23 mouse cellular contexts compared by ENCODE assay signal in genomic region chr1:59161396-59161795, GRCm38 (mm10). TPM values are rescaled to one million over a fixed set of nuclear protein-coding genes. Genes with fewer than 3 reads are reported as not detected.
DNase-seq lines count a peak whose midpoint lies in the region; ATAC-seq and TF ChIP-seq lines count a peak whose summit lies in the region.
"Had no signal": no experiment of that assay in that cellular context is flagged by ENCODE, and none has a peak within 500 bp of the region (broad histone marks: within the 10 kb centered on the region; RNA-seq: fewer than 3 reads in every experiment).

No protein-coding gene starts in this region.

- H3K27me3 ChIP-seq in cerebellum, adult 2 months (ENCODE audit: control insufficient read depth, insufficient read depth, low read length), result no peaks in the 10 kb centered on the region
- H3K27me3 ChIP-seq in limb, embryonic 13.5 days, result no peaks in the 10 kb centered on the region
- no peaks in the 10 kb centered on the region for H3K27me3 ChIP-seq in limb, embryonic 10.5 days (ENCODE audit: low read depth, poor library complexity, severe bottlenecking)
- no peaks in the 10 kb centered on the region for H3K27me3 ChIP-seq in hindbrain, embryonic 16.5 days (replicated peaks; ENCODE audit: control insufficient read depth, insufficient read depth, low read length)
- H3K27me3 ChIP-seq: forebrain, embryonic 13.5 days; heart, embryonic 12.5 days; limb, embryonic 12.5 days; megakaryocyte, embryonic 14.5 days; midbrain, embryonic 13.5 days had no signal

- no peak for ATAC-seq in limb, embryonic 13.5 days (ENCODE audit: low FRiP score, low read depth)
- no peak for ATAC-seq in hindbrain, embryonic 16.5 days
- ATAC-seq: CD4-positive, CD25-positive, alpha-beta regulatory T cell, adult 4 months; forebrain, embryonic 13.5 days; hindbrain, postnatal 0 days; intestine, embryonic 16.5 days; midbrain, embryonic 13.5 days had no signal

- H3K9me3 ChIP-seq in limb, embryonic 13.5 days, result no peaks in the 10 kb centered on the region
- H3K9me3 ChIP-seq in limb, embryonic 10.5 days (replicated peaks), result no peaks in the 10 kb centered on the region
- H3K9me3 ChIP-seq in hindbrain, embryonic 16.5 days (ENCODE audit: control insufficient read depth, low read length), result no peaks in the 10 kb centered on the region
- H3K9me3 ChIP-seq: forebrain, embryonic 13.5 days; heart, embryonic 12.5 days; hindbrain, embryonic 10.5 days; limb, embryonic 12.5 days; midbrain, embryonic 13.5 days had no signal

- H3K4me2 ChIP-seq in limb, embryonic 13.5 days (replicated peaks), result no peak overlapping the region
- H3K4me2 ChIP-seq in hindbrain, embryonic 16.5 days (ENCODE audit: low read length), result no peak overlapping the region
- H3K4me2 ChIP-seq: forebrain, embryonic 13.5 days; heart, embryonic 12.5 days; limb, embryonic 12.5 days; lung, embryonic 14.5 days; midbrain, embryonic 13.5 days had no signal

- H3K27ac ChIP-seq in cerebellum, adult 2 months (ENCODE audit: insufficient read depth, low read length), result peak overlapping the region; percentile 38
- H3K27ac ChIP-seq in limb, embryonic 13.5 days, result peak overlapping the region; percentile 6; the same call in 1 of the 2 replicates
- no peak overlapping the region for H3K27ac ChIP-seq in limb, embryonic 10.5 days
- H3K27ac ChIP-seq in hindbrain, embryonic 16.5 days (ENCODE audit: low read depth, low read length), result no peak overlapping the region
- H3K27ac ChIP-seq: forebrain, embryonic 13.5 days; hindbrain, embryonic 10.5 days; hindbrain, postnatal 0 days; limb, embryonic 12.5 days; liver, embryonic 14.5 days; midbrain, embryonic 13.5 days; stomach, postnatal 0 days had no signal

- H3K9ac ChIP-seq in limb, embryonic 13.5 days, result no peak overlapping the region
- H3K9ac ChIP-seq in hindbrain, embryonic 16.5 days (ENCODE audit: low read depth, low read length), result no peak overlapping the region
- H3K9ac ChIP-seq: forebrain, embryonic 13.5 days; heart, embryonic 12.5 days; limb, embryonic 12.5 days; liver, embryonic 14.5 days; lung, embryonic 14.5 days; midbrain, embryonic 13.5 days had no signal

- DNase-seq in cerebellum, adult 2 months, result peak; percentile 58 to 69
- DNase-seq in cerebellum, postnatal 4 days (ENCODE audit: low spot score in 2 of 2), result no peak
- no peak for DNase-seq in limb, embryonic 10.5 days (ENCODE audit: low spot score)
- peak; percentile 66 for DNase-seq in cerebellum, adult 9-10 months
- DNase-seq in retina, postnatal 1 day, result peak; percentile 15
- DNase-seq in Muller cell, postnatal 12 days (ENCODE audit: inconsistent ontology term), result no peak
- DNase-seq: adrenal gland, adult 2 months; heart, postnatal 10 days; layer of hippocampus, postnatal 36 days; lung, embryonic 14.5 days had no signal

- TF ChIP-seq POLR2A in cerebellum, adult 2 months (IDR thresholded peaks at IDR 0.05; ENCODE audit: borderline replicate concordance, insufficient read depth, low read length), result no peak

- peaks cover 48% of the 10 kb centered on the region for H3K4me1 ChIP-seq in cerebellum, adult 2 months (ENCODE audit: control insufficient read depth, insufficient read depth, low read length)
- H3K4me1 ChIP-seq in limb, embryonic 13.5 days, result peaks cover 13% of the 10 kb centered on the region; the same call in 1 of the 2 replicates
- no peaks in the 10 kb centered on the region for H3K4me1 ChIP-seq in limb, embryonic 10.5 days
- H3K4me1 ChIP-seq in hindbrain, embryonic 16.5 days (ENCODE audit: control insufficient read depth, insufficient read depth, low read depth, low read length), result no peaks in the 10 kb centered on the region
- H3K4me1 ChIP-seq: heart, embryonic 12.5 days; limb, embryonic 12.5 days had no signal

- H3K4me3 ChIP-seq in cerebellum, adult 2 months (replicated peaks; ENCODE audit: insufficient read depth, low read depth, low read length), result no peak overlapping the region
- H3K4me3 ChIP-seq in limb, embryonic 13.5 days, result no peak overlapping the region
- H3K4me3 ChIP-seq in limb, embryonic 10.5 days, result no peak overlapping the region
- no peak overlapping the region for H3K4me3 ChIP-seq in hindbrain, embryonic 16.5 days (ENCODE audit: low read length)
- H3K4me3 ChIP-seq: forebrain, embryonic 13.5 days; heart, embryonic 12.5 days; hindbrain, embryonic 10.5 days; limb, embryonic 12.5 days; megakaryocyte, embryonic 14.5 days; midbrain, embryonic 13.5 days had no signal

- 46% methylated on average over 6 of the region's 6 CpGs for WGBS in cerebellum, adult 2 months
- WGBS in limb, embryonic 13.5 days, result 77% methylated on average over 6 of the region's 6 CpGs
- 81% methylated on average over 6 of the region's 6 CpGs for WGBS in limb, embryonic 10.5 days
- WGBS in hindbrain, embryonic 16.5 days, result 86% methylated on average over 6 of the region's 6 CpGs

- no peak for TF ChIP-seq CTCF in cerebellum, adult 2 months (IDR thresholded peaks at IDR 0.05; ENCODE audit: borderline replicate concordance, insufficient read depth, low read depth, low read length)

- peaks cover 30% of the 10 kb centered on the region for H3K36me3 ChIP-seq in limb, embryonic 13.5 days
- H3K36me3 ChIP-seq in limb, embryonic 10.5 days, result peaks cover 21% of the 10 kb centered on the region
- peaks cover 8% of the 10 kb centered on the region for H3K36me3 ChIP-seq in hindbrain, embryonic 16.5 days (ENCODE audit: control insufficient read depth, insufficient read depth, low read length)

RNA-seq across cellular contexts. Expression of gene Mpp4, which starts 1.8 kb away (rescaled TPM):
- polyA plus RNA-seq in cerebellum, adult 2 months (2012; rRNA removed), result 12.0 and 12.9 TPM in 2 replicates
- polyA plus RNA-seq in limb, embryonic 13.5 days (2015; fragmentation: Nextera tagmentation; extraction: Ambion mirVana), result 0.06 and 0.20 TPM in 2 replicates
- 0.20 and 0.35 TPM in 2 replicates for polyA plus RNA-seq in limb, embryonic 10.5 days (2016; fragmentation: Nextera tagmentation; extraction: Ambion mirVana)
- polyA plus RNA-seq in hindbrain, embryonic 16.5 days (2015; fragmentation: Nextera tagmentation; extraction: Ambion mirVana), result 0.61 and 0.84 TPM in 2 replicates
- polyA plus RNA-seq: CD4-positive, CD25-positive, alpha-beta regulatory T cell, adult 4 months had no signal

RNA-seq across cellular contexts. Expression of gene Tmem237, which starts 41.2 kb away (rescaled TPM):
- polyA plus RNA-seq in cerebellum, adult 2 months (2012; rRNA removed), result 22.2 and 27.0 TPM in 2 replicates
- 32.8 and 35.0 TPM in 2 replicates for polyA plus RNA-seq in limb, embryonic 13.5 days (2015; fragmentation: Nextera tagmentation; extraction: Ambion mirVana)
- 34.0 and 36.5 TPM in 2 replicates for polyA plus RNA-seq in limb, embryonic 10.5 days (2016; fragmentation: Nextera tagmentation; extraction: Ambion mirVana)
- 44.2 and 51.0 TPM in 2 replicates for polyA plus RNA-seq in hindbrain, embryonic 16.5 days (2015; fragmentation: Nextera tagmentation; extraction: Ambion mirVana)

Comparison
In these comparisons a context has a peak if more than half of its experiments do, and no peak if none do; other contexts are left out.
1. DNase-seq: peak in cerebellum, adult 2 months (2 of 2), cerebellum, adult 9-10 months (single experiment) and retina, postnatal 1 day (single experiment); none in cerebellum, postnatal 4 days (0 of 2), limb, embryonic 10.5 days (single experiment) and Muller cell, postnatal 12 days (single experiment).
2. H3K27ac ChIP-seq: peak in cerebellum, adult 2 months (single experiment) and limb, embryonic 13.5 days (single experiment); none in limb, embryonic 10.5 days (single experiment) and hindbrain, embryonic 16.5 days (single experiment).